10 mouse cellular contexts compared by ENCODE assay signal in the genomic region with DNA sequence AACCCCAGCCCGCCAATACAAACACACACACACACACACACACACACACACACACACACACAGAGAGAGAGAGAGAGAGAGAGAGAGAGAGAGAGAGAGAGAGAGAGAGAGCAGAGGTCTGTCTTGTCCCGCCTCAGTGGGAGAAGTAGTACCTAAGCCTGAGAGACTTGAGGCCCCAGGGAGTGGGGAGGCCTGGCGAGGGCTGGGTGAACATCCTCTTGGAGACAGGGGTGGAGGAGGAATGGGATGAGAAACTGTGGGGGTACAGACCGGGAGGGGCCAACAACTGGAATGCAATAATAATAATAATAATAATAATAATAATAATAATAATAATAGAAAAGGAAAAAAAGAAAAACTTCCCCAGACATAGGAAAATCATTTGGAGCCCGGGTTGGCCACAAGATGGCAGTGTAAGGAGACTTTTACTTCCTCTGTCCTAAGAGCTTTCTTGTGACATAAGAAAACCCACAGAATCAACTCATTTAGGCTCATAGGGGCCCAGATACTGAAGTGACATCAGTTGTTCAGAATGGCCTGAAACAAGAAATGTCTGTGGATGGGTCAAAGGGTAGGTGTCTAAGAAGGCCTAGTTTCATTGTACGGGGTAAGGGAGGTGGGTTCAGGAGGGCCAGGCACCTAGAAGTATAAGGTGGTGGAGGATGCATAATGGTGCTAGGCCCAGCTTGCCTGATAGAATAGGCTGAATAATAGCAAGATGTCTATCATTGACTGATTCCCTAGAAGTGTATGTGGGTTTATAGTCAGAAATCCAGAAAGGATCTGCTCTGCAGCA. TPM values are rescaled to one million over a fixed set of nuclear protein-coding genes. Genes with fewer than 3 reads are reported as not detected.
DNase-seq lines count a peak whose midpoint lies in the region; TF ChIP-seq lines count a peak whose summit lies in the region.
"Had no signal": no experiment of that assay in that cellular context is flagged by ENCODE, and none has a peak within 500 bp of the region (broad histone marks: within the 10 kb centered on the region; RNA-seq: fewer than 3 reads in every experiment).

No protein-coding gene starts in this region.

- TF ChIP-seq CTCF in kidney, adult 2 months (conservative IDR thresholded peaks at IDR 0.05; ENCODE audit: insufficient read depth, insufficient read length, low read depth, low read length), result peak; percentile 24; the same call in 1 of the 2 replicates
- TF ChIP-seq CTCF in MEL (IDR thresholded peaks at IDR 0.05 in 2 of 3, conservative IDR thresholded peaks at IDR 0.05 in 1 of 3; ENCODE audit: control insufficient read depth in 1 of 3, insufficient read depth in 1 of 3, low read depth in 2 of 3, low read length in 3 of 3, poor library complexity in 1 of 3, severe bottlenecking in 1 of 3), result peak; percentile 11 to 78 (median 53); a peak in 4 of 6 replicates

- no peaks in the 10 kb centered on the region for H3K79me2 ChIP-seq in MEL (ENCODE audit: control insufficient read depth, insufficient read depth, low read length, poor library complexity)

- H3K9me3 ChIP-seq in MEL (replicated peaks; ENCODE audit: insufficient read depth, low read length), result no peaks in the 10 kb centered on the region
- H3K9me3 ChIP-seq: embryonic facial prominence, embryonic 13.5 days had no signal

- WGBS in kidney, adult 2 months, result 66% methylated on average over 6 of the region's 6 CpGs

- no peak overlapping the region for H3K4me3 ChIP-seq in kidney, adult 2 months (ENCODE audit: insufficient read depth, low read depth, low read length)
- H3K4me3 ChIP-seq in MEL (ENCODE audit: control insufficient read depth in 1 of 2, insufficient read depth in 1 of 2, low read depth in 2 of 2, low read length in 2 of 2), result no peak overlapping the region
- H3K4me3 ChIP-seq: embryonic facial prominence, embryonic 13.5 days had no signal

- no peaks in the 10 kb centered on the region for H3K27me3 ChIP-seq in kidney, adult 2 months (replicated peaks; ENCODE audit: control insufficient read depth, insufficient read depth, low read length)
- H3K27me3 ChIP-seq in MEL (ENCODE audit: control insufficient read depth in 1 of 2, insufficient read depth in 2 of 2, low read length in 2 of 2), result no peaks in the 10 kb centered on the region; a peak in 3 of 4 replicates
- H3K27me3 ChIP-seq: embryonic facial prominence, embryonic 13.5 days had no signal

- no peak for TF ChIP-seq EP300 in MEL (IDR thresholded peaks at IDR 0.05; ENCODE audit: low read depth in 1 of 2, low read length in 2 of 2)

- H3K4me1 ChIP-seq in kidney, adult 2 months (ENCODE audit: control insufficient read depth, insufficient read depth, low read length), result no peaks in the 10 kb centered on the region
- H3K4me1 ChIP-seq in MEL (ENCODE audit: control insufficient read depth in 1 of 2, insufficient read depth in 2 of 2, low read length in 2 of 2), result no peaks in the 10 kb centered on the region
- H3K4me1 ChIP-seq: embryonic facial prominence, embryonic 13.5 days had no signal

- peak; percentile 22 for DNase-seq in kidney, adult 2 months
- no peak for DNase-seq in kidney, adult 11 months
- peak; percentile 39 for DNase-seq in A20 (ENCODE audit: low read depth, low spot score)
- peak; percentile 62 for DNase-seq in MEL (ENCODE audit: low read depth, low spot score)
- peak; percentile 47 for DNase-seq in embryo, embryonic 11 days
- peak; percentile 12 to 28 for DNase-seq in layer of hippocampus, postnatal 14 days (ENCODE audit: low spot score in 2 of 2)
- DNase-seq in thymus, postnatal 0 days (ENCODE audit: low spot score), result peak; percentile 47
- no peak for DNase-seq in MN1 (ENCODE audit: low spot score)

- TF ChIP-seq POLR2A in kidney, adult 2 months (IDR thresholded peaks at IDR 0.05; ENCODE audit: low read depth, low read length), result no peak
- no peak for TF ChIP-seq POLR2A in MEL (IDR thresholded peaks at IDR 0.05; ENCODE audit: control insufficient read depth in 1 of 2, insufficient read depth in 1 of 2, low read depth in 1 of 2, low read length in 2 of 2, poor library complexity in 1 of 2)

- peak; percentile 78 for TF ChIP-seq RAD21 in MEL (IDR thresholded peaks at IDR 0.05; ENCODE audit: low read depth, low read length)

- no peaks in the 10 kb centered on the region for H3K36me3 ChIP-seq in kidney, adult 2 months (ENCODE audit: control insufficient read depth, insufficient read depth, low read length)
- no peaks in the 10 kb centered on the region for H3K36me3 ChIP-seq in MEL (ENCODE audit: control insufficient read depth in 1 of 2, insufficient read depth in 2 of 2, low read length in 2 of 2)
- H3K36me3 ChIP-seq: embryonic facial prominence, embryonic 13.5 days had no signal

- no peak overlapping the region for H3K9ac ChIP-seq in MEL (ENCODE audit: control insufficient read depth, low read depth, low read length, poor library complexity, severe bottlenecking)
- H3K9ac ChIP-seq: embryonic facial prominence, embryonic 13.5 days had no signal

- no peak overlapping the region for H3K27ac ChIP-seq in kidney, adult 2 months (ENCODE audit: insufficient read depth, low read depth, low read length)
- H3K27ac ChIP-seq in MEL (ENCODE audit: control insufficient read depth, low read depth, low read length), result no peak overlapping the region
- H3K27ac ChIP-seq: embryonic facial prominence, embryonic 13.5 days had no signal

TF ChIP-seq in MEL, 35 proteins besides CTCF, POLR2A, EP300 and RAD21:
- peak; percentile 87 for TF ChIP-seq ZC3H11A (IDR thresholded peaks at IDR 0.05; ENCODE audit: low read depth, low read length)
- no peak for TF ChIP-seq ZMIZ1 (IDR thresholded peaks at IDR 0.05; ENCODE audit: low read depth, low read length)
- peak; percentile 93 for TF ChIP-seq SMC3 (IDR thresholded peaks at IDR 0.05; ENCODE audit: low read depth, low read length)

RNA-seq across cellular contexts. Expression of a gene that starts 8.9 kb away (rescaled TPM):
- polyA plus RNA-seq in kidney, adult 2 months (2012; rRNA removed), result 56.2 and 76.8 TPM in 2 replicates
- not detected in 2 replicates for total RNA-seq in MEL (2012; rRNA removed)
- polyA plus RNA-seq in MEL (2012; ENCODE audit: insufficient read depth in 1 of 2, insufficient read length in 2 of 2, low read depth in 1 of 2, low replicate concordance in 2 of 2, missing spikeins in 1 of 2), result not detected
- total RNA-seq in layer of hippocampus, postnatal 14 days (2021), result 1 to 10 TPM; 3.6 to 6.0 TPM
- polyA plus RNA-seq in thymus, postnatal 0 days (2015; fragmentation: Nextera tagmentation; extraction: Ambion mirVana), result 102 and 104 TPM in 2 replicates

RNA-seq across cellular contexts. Expression of a gene that starts 49.3 kb away (rescaled TPM):
- polyA plus RNA-seq in kidney, adult 2 months (2012; rRNA removed), result not detected in 2 replicates
- not detected in 2 replicates for total RNA-seq in MEL (2012; rRNA removed)
- polyA plus RNA-seq in MEL (2012; ENCODE audit: insufficient read depth in 1 of 2, insufficient read length in 2 of 2, low read depth in 1 of 2, low replicate concordance in 2 of 2, missing spikeins in 1 of 2), result not detected
- not detected for total RNA-seq in layer of hippocampus, postnatal 14 days (2021)
- not detected in 2 replicates for polyA plus RNA-seq in thymus, postnatal 0 days (2015; fragmentation: Nextera tagmentation; extraction: Ambion mirVana)
- total RNA-seq: layer of hippocampus, adult 18-20 months had no signal
- polyA plus RNA-seq: embryonic facial prominence, embryonic 13.5 days had no signal

Comparison
In these comparisons a context has a peak if more than half of its experiments do, and no peak if none do; other contexts are left out.
1. DNase-seq: peak in kidney, adult 2 months (single experiment), A20 (single experiment), MEL (single experiment), embryo, embryonic 11 days (single experiment), layer of hippocampus, postnatal 14 days (2 of 2) and thymus, postnatal 0 days (single experiment); none in kidney, adult 11 months (single experiment) and MN1 (single experiment).
2. RNA of a gene that starts 8.9 kb away (polyA plus RNA-seq): 102 to 104 TPM in thymus, postnatal 0 days and 56.2 to 76.8 TPM in kidney, adult 2 months; not detected in MEL; every median in the first group is over 10 times any median in the second.